Mouse (Mus musculus) MEL-GATA-1-ER (cell line): ENCODE data around the gene Vps13c.
A peak's percentile ranks its signal among the peaks of the same experiment; 100 is the strongest.

Experiments used
- DNase-seq: peaks from one replicate; pipeline ENCODE4 v3.0.0-alpha.2; 2012; ENCODE audit warnings: low read depth; ENCODE audit errors: extremely low read depth

The Vps13c gene

GRCm38 (mm10) chr9:67831359-67832045 is 8.7 kb upstream of the Vps13c start:
- no peak for DNase-seq

- DNase-seq, result no peak
These were observed 8.1 kb upstream of the Vps13c start, which contains the start of gene C2cd4a for GRCm38 (mm10) chr9:67832046-67832605. Gene C2cd4a, minus strand, starts transcription at chr9:67832330.

- no peak for DNase-seq
These were observed 5.7 kb upstream of the Vps13c start for GRCm38 (mm10) chr9:67834535-67834934.

GRCm38 (mm10) chr9:67837311-67837710 is 2.9 kb upstream of the Vps13c start:
- DNase-seq, result no peak

- DNase-seq, result peak; percentile 20
These were observed 2.6 kb downstream of the Vps13c start for GRCm38 (mm10) chr9:67842797-67843196.

GRCm38 (mm10) chr9:67845012-67845411 is 4.8 kb downstream of the Vps13c start:
- no peak for DNase-seq

- DNase-seq, result no peak
These were observed 5.5 kb downstream of the Vps13c start for GRCm38 (mm10) chr9:67845648-67846047.

GRCm38 (mm10) chr9:67846089-67846488 is 5.9 kb downstream of the Vps13c start:
- no peak for DNase-seq

- no peak for DNase-seq
These were observed 7.4 kb downstream of the Vps13c start for GRCm38 (mm10) chr9:67847606-67848005.

GRCm38 (mm10) chr9:67849397-67849796 is 9.2 kb downstream of the Vps13c start:
- DNase-seq, result no peak

GRCm38 (mm10) chr9:67849846-67850245 is 9.7 kb downstream of the Vps13c start:
- no peak for DNase-seq

- peak; percentile 37 for DNase-seq
These were observed 11.0 kb downstream of the Vps13c start for GRCm38 (mm10) chr9:67851150-67851549.

- peak; percentile 87 for DNase-seq
These were observed 20.1 kb downstream of the Vps13c start for GRCm38 (mm10) chr9:67860273-67860672.

GRCm38 (mm10) chr9:67863332-67863731 is 23.1 kb downstream of the Vps13c start:
- DNase-seq, result no peak

- DNase-seq, result no peak
These were observed 23.8 kb downstream of the Vps13c start for GRCm38 (mm10) chr9:67864011-67864410.

GRCm38 (mm10) chr9:67865411-67865810 is 25.2 kb downstream of the Vps13c start:
- DNase-seq, result no peak

GRCm38 (mm10) chr9:67867411-67867810 is 27.2 kb downstream of the Vps13c start:
- no peak for DNase-seq

GRCm38 (mm10) chr9:67869691-67870450 is 29.7 kb downstream of the Vps13c start:
- peak; percentile 71 for DNase-seq

- DNase-seq, result peak; percentile 69
These were observed 34.5 kb downstream of the Vps13c start for GRCm38 (mm10) chr9:67874522-67875222.

- peak; percentile 56 for DNase-seq
These were observed 35.1 kb downstream of the Vps13c start for GRCm38 (mm10) chr9:67875337-67875736.

- peak; percentile 82 for DNase-seq
These were observed 37.0 kb downstream of the Vps13c start for GRCm38 (mm10) chr9:67877081-67877718.
